Mouse (Mus musculus) midbrain, embryonic 12.5 days (tissue): ENCODE data around the gene Camta2. TPM values are rescaled to one million over a fixed set of nuclear protein-coding genes. Genes with fewer than 3 reads are reported as not detected.

Experiments used
- ATAC-seq: fragments of 200-750 bp; cut with Nextera tagmentation; 2 replicates; pipeline ENCODE4 v1.8.0; 2017; ENCODE audit warnings: low read depth, moderate TSS enrichment, moderate library complexity; ENCODE audit not compliant: low FRiP score
- H3K27ac ChIP-seq: fragments of 300-500 bp; sonication (generic); replicated peaks from 2 replicates; pipeline ENCODE4 v1.5.1; 2016; ENCODE audit warnings: mild to moderate bottlenecking
- H3K27me3 ChIP-seq: fragments of 300-500 bp; sonication (generic); 2 replicates; pipeline ENCODE4 v1.6.1; 2016; ENCODE audit warnings: mild to moderate bottlenecking
- H3K36me3 ChIP-seq: fragments of 300-500 bp; sonication (generic); 2 replicates; pipeline ENCODE4 v1.6.1; 2016
- H3K4me1 ChIP-seq: fragments of 300-500 bp; sonication (generic); 2 replicates; pipeline ENCODE4 v1.6.1; 2016
- H3K4me2 ChIP-seq: fragments of 300-500 bp; sonication (generic); replicated peaks from 2 replicates; pipeline ENCODE4 v1.6.1; 2016; ENCODE audit warnings: mild to moderate bottlenecking, moderate library complexity
- H3K4me3 ChIP-seq: fragments of 300-500 bp; sonication (generic); 2 replicates; pipeline ENCODE4 v1.5.1; 2016; ENCODE audit warnings: mild to moderate bottlenecking
- H3K9ac ChIP-seq: fragments of 300-500 bp; sonication (generic); replicated peaks from 2 replicates; pipeline ENCODE4 v1.6.1; 2016; ENCODE audit warnings: mild to moderate bottlenecking, moderate library complexity
- H3K9me3 ChIP-seq: fragments of 300-500 bp; sonication (generic); 2 replicates; pipeline ENCODE4 v1.6.1; 2016; ENCODE audit warnings: mild to moderate bottlenecking
- WGBS: fragments of 180-500 bp; shearing (Covaris S2); methylation state at CpG from one replicate; pipeline ENCODE4 v1.1.7; 2016; 5-methylcytosine and 5-hydroxymethylcytosine counted together
- polyA plus RNA-seq: library from polyadenylated mRNA; unstranded; fragments of >200 nt; fragmentation: Nextera tagmentation; extraction: Ambion mirVana; gene quantifications from 2 replicates; pipeline ENCODE4 v1.2.1, GENCODE M21; 2016

Camta2 gene
- polyA plus RNA-seq, 1 experiment from 2014 or later, result 13.0 TPM

- Histone ChIP-seq H3K4me2 (peak overlapping the region; percentile 67), H3K27ac (peak overlapping the region; percentile 70), H3K9ac (peak overlapping the region; percentile 78), H3K4me3 (peak overlapping the region; percentile 83), H3K27me3 (0 out of 2 replicates have a peak, but pooled peaks cover 3% of the 10 kb centered on the region), H3K36me3 (peaks cover 21% of the 10 kb centered on the region), H3K9me3 (no peaks in the 10 kb centered on the region), H3K4me1 (peaks cover 29% of the 10 kb centered on the region)
- 2% methylated on average over 16 of the region's 16 CpGs for WGBS
- peak; percentile 71 for ATAC-seq
Measured at GRCm38 (mm10) chr11:70686901-70687566, 871 bp downstream of the Camta2 start.

GRCm38 (mm10) chr11:70683640-70684039, 4.3 kb downstream of the Camta2 start:
- Histone ChIP-seq H3K4me1 (peaks cover 32% of the 10 kb centered on the region), H3K27me3 (no peaks in the 10 kb centered on the region), H3K4me2 (no peak overlapping the region), H3K27ac (no peak overlapping the region), H3K9me3 (no peaks in the 10 kb centered on the region), H3K36me3 (peaks cover 34% of the 10 kb centered on the region), H3K4me3 (no peak overlapping the region), H3K9ac (no peak overlapping the region)
- WGBS, result 93% methylated on average over 5 of the region's 5 CpGs
- ATAC-seq, result no peak

GRCm38 (mm10) chr11:70681897-70682581, 5.9 kb downstream of the Camta2 start:
- no peaks in the 10 kb centered on the region for H3K27me3 ChIP-seq
- peaks cover 22% of the 10 kb centered on the region for H3K4me1 ChIP-seq
- H3K4me2 ChIP-seq, result peak overlapping the region; percentile 26; the same call in 1 of the 2 replicates
- H3K27ac ChIP-seq, result peak overlapping the region; percentile 80
- H3K9me3 ChIP-seq, result no peaks in the 10 kb centered on the region
- ATAC-seq, result peak; percentile 87
- WGBS, result 13% methylated on average over 11 of the region's 11 CpGs
- peaks cover 38% of the 10 kb centered on the region for H3K36me3 ChIP-seq
- no peak overlapping the region for H3K4me3 ChIP-seq
- peak overlapping the region; percentile 39; the same call in 1 of the 2 replicates for H3K9ac ChIP-seq

GRCm38 (mm10) chr11:70681170-70681569, 6.7 kb downstream of the Camta2 start:
- no peak overlapping the region for H3K9ac ChIP-seq
- H3K27me3 ChIP-seq, result no peaks in the 10 kb centered on the region
- H3K36me3 ChIP-seq, result peaks cover 46% of the 10 kb centered on the region
- 61% methylated on average over 12 of the region's 12 CpGs for WGBS
- peak overlapping the region; percentile 80; the same call in 1 of the 2 replicates for H3K27ac ChIP-seq
- no peak for ATAC-seq
- no peak overlapping the region for H3K4me2 ChIP-seq
- no peak overlapping the region for H3K4me3 ChIP-seq
- no peaks in the 10 kb centered on the region for H3K9me3 ChIP-seq
- H3K4me1 ChIP-seq, result peaks cover 16% of the 10 kb centered on the region

GRCm38 (mm10) chr11:70679894-70680293, 8.0 kb downstream of the Camta2 start:
- ATAC-seq, result no peak
- H3K36me3 ChIP-seq, result peaks cover 49% of the 10 kb centered on the region

GRCm38 (mm10) chr11:70679361-70679760, 8.5 kb downstream of the Camta2 start:
- ATAC-seq, result no peak
- peaks cover 49% of the 10 kb centered on the region for H3K36me3 ChIP-seq
- H3K27me3 ChIP-seq, result no peaks in the 10 kb centered on the region
- H3K4me1 ChIP-seq, result peaks cover 16% of the 10 kb centered on the region
- H3K4me3 ChIP-seq, result no peak overlapping the region
- no peak overlapping the region for H3K27ac ChIP-seq
- H3K9me3 ChIP-seq, result no peaks in the 10 kb centered on the region
- H3K4me2 ChIP-seq, result no peak overlapping the region
- no peak overlapping the region for H3K9ac ChIP-seq
- WGBS, result 97% methylated on average over 8 of the region's 8 CpGs

More at GRCm38 (mm10) chr11:70679894-70680293, 8.0 kb downstream of the Camta2 start:
- no peak overlapping the region for H3K4me2 ChIP-seq
- no peaks in the 10 kb centered on the region for H3K9me3 ChIP-seq
- H3K4me1 ChIP-seq, result peaks cover 16% of the 10 kb centered on the region
- H3K27ac ChIP-seq, result no peak overlapping the region
- WGBS, result 93% methylated on average over 8 of the region's 8 CpGs
- no peaks in the 10 kb centered on the region for H3K27me3 ChIP-seq
- no peak overlapping the region for H3K9ac ChIP-seq
- H3K4me3 ChIP-seq, result no peak overlapping the region

GRCm38 (mm10) chr11:70678576-70678975, 9.3 kb downstream of the Camta2 start:
- no peak for ATAC-seq
- Histone ChIP-seq H3K27me3 (no peaks in the 10 kb centered on the region), H3K9ac (no peak overlapping the region), H3K4me3 (no peak overlapping the region), H3K27ac (no peak overlapping the region), H3K4me2 (no peak overlapping the region), H3K36me3 (peaks cover 49% of the 10 kb centered on the region), H3K9me3 (no peaks in the 10 kb centered on the region), H3K4me1 (peaks cover 16% of the 10 kb centered on the region)
- WGBS, result 82% methylated on average over 2 of the region's 2 CpGs

GRCm38 (mm10) chr11:70678092-70678491, 9.8 kb downstream of the Camta2 start:
- Histone ChIP-seq H3K9ac (no peak overlapping the region), H3K4me1 (peaks cover 16% of the 10 kb centered on the region), H3K27ac (no peak overlapping the region), H3K4me2 (no peak overlapping the region), H3K36me3 (peaks cover 48% of the 10 kb centered on the region), H3K9me3 (no peaks in the 10 kb centered on the region), H3K27me3 (no peaks in the 10 kb centered on the region), H3K4me3 (no peak overlapping the region)
- no peak for ATAC-seq
- WGBS, result 73% methylated on average over 9 of the region's 9 CpGs

GRCm38 (mm10) chr11:70674501-70674900, 13.4 kb downstream of the Camta2 start:
- no peak for ATAC-seq
- Histone ChIP-seq H3K9me3 (no peaks in the 10 kb centered on the region), H3K4me1 (peaks cover 12% of the 10 kb centered on the region), H3K4me2 (no peak overlapping the region), H3K4me3 (no peak overlapping the region), H3K9ac (no peak overlapping the region), H3K27ac (no peak overlapping the region; the same call in 1 of the 2 replicates), H3K27me3 (no peaks in the 10 kb centered on the region), H3K36me3 (peaks cover 55% of the 10 kb centered on the region)
- WGBS, result 68% methylated on average over 11 of the region's 11 CpGs

- Histone ChIP-seq H3K9ac (no peak overlapping the region), H3K27me3 (no peaks in the 10 kb centered on the region), H3K27ac (no peak overlapping the region), H3K4me2 (no peak overlapping the region), H3K9me3 (no peaks in the 10 kb centered on the region), H3K4me1 (peaks cover 12% of the 10 kb centered on the region), H3K36me3 (peaks cover 50% of the 10 kb centered on the region), H3K4me3 (no peak overlapping the region)
- 59% methylated on average over 6 of the region's 6 CpGs for WGBS
- ATAC-seq, result no peak
Measured at GRCm38 (mm10) chr11:70674014-70674413, 13.9 kb downstream of the Camta2 start.

GRCm38 (mm10) chr11:70671333-70672047, 16.4 kb downstream of the Camta2 start:
- Histone ChIP-seq H3K4me3 (no peak overlapping the region), H3K4me1 (peaks cover 27% of the 10 kb centered on the region), H3K9me3 (no peaks in the 10 kb centered on the region), H3K4me2 (peak overlapping the region; percentile 94; the same call in 1 of the 2 replicates), H3K27me3 (no peaks in the 10 kb centered on the region), H3K9ac (0 out of 2 replicates have a peak overlapping the region, but pooled peaks have one; percentile 24), H3K27ac (no peak overlapping the region), H3K36me3 (peaks cover 38% of the 10 kb centered on the region)
- no peak for ATAC-seq
- WGBS, result 80% methylated on average over 16 of the region's 16 CpGs

- H3K27me3 ChIP-seq, result no peaks in the 10 kb centered on the region
- H3K9me3 ChIP-seq, result no peaks in the 10 kb centered on the region
- peak overlapping the region; percentile 84 for H3K9ac ChIP-seq
- H3K4me3 ChIP-seq, result peak overlapping the region; percentile 67
- peaks cover 27% of the 10 kb centered on the region for H3K4me1 ChIP-seq
- H3K36me3 ChIP-seq, result peaks cover 37% of the 10 kb centered on the region
- peak overlapping the region; percentile 90 for H3K27ac ChIP-seq
- no peak for ATAC-seq
- peak overlapping the region; percentile 94 for H3K4me2 ChIP-seq
- 48% methylated on average over 14 of the region's 14 CpGs for WGBS
Measured at GRCm38 (mm10) chr11:70670483-70670882, 17.4 kb downstream of the Camta2 start.
